In genomic region chrX:12354875-12355274, GRCm38 (mm10) we compare ENCODE assay signal across 31 mouse cellular contexts.
"Had no signal": no experiment of that assay in that cellular context is flagged by ENCODE, and none has a peak within 500 bp of the region (broad histone marks: within the 10 kb centered on the region; RNA-seq: fewer than 3 reads in every experiment).

No protein-coding gene starts in this region.

- H3K27me3 ChIP-seq: limb, embryonic 15.5 days; liver, embryonic 13.5 days; liver, embryonic 15.5 days; lung, embryonic 15.5 days; midbrain, embryonic 12.5 days; midbrain, embryonic 13.5 days; midbrain, embryonic 15.5 days; neural tube, embryonic 12.5 days had no signal

- H3K27ac ChIP-seq: left cerebral cortex, adult 2 months; limb, embryonic 10.5 days; limb, embryonic 12.5 days; limb, embryonic 13.5 days; limb, embryonic 15.5 days; liver, embryonic 12.5 days; liver, embryonic 13.5 days; liver, embryonic 14.5 days; liver, embryonic 15.5 days; lung, embryonic 15.5 days; macrophage; midbrain, embryonic 10.5 days; midbrain, embryonic 12.5 days; midbrain, embryonic 13.5 days; midbrain, embryonic 15.5 days; neural tube, embryonic 12.5 days had no signal

- ATAC-seq: liver, embryonic 12.5 days; lung, postnatal 0 days; midbrain, embryonic 13.5 days; midbrain, embryonic 15.5 days; midbrain, embryonic 16.5 days had no signal

- H3K4me3 ChIP-seq: left cerebral cortex, adult 2 months; limb, embryonic 10.5 days; limb, embryonic 12.5 days; limb, embryonic 13.5 days; limb, embryonic 15.5 days; liver, embryonic 12.5 days; liver, embryonic 13.5 days; liver, embryonic 15.5 days; lung, embryonic 15.5 days; megakaryocyte, embryonic 14.5 days; midbrain, embryonic 10.5 days; midbrain, embryonic 12.5 days; midbrain, embryonic 13.5 days; midbrain, embryonic 15.5 days; neural tube, embryonic 12.5 days had no signal

- H3K4me2 ChIP-seq: limb, embryonic 12.5 days; limb, embryonic 13.5 days; limb, embryonic 15.5 days; liver, embryonic 12.5 days; liver, embryonic 13.5 days; liver, embryonic 15.5 days; lung, embryonic 14.5 days; lung, embryonic 15.5 days; midbrain, embryonic 11.5 days; midbrain, embryonic 12.5 days; midbrain, embryonic 13.5 days; midbrain, embryonic 15.5 days; neural tube, embryonic 12.5 days had no signal

- DNase-seq: left cerebral cortex, postnatal 4 days; liver; liver, embryonic 13.5 days; liver, postnatal 0 days; lung, adult 18-20 months; lung, adult 2 months; lung, embryonic 14.5 days; lung, postnatal 10 days; lung, postnatal 14 days; lung, postnatal 36 days; lung, postnatal 4 days; midbrain, embryonic 14.5 days had no signal

- H3K9me3 ChIP-seq: limb, embryonic 10.5 days; limb, embryonic 12.5 days; limb, embryonic 13.5 days; limb, embryonic 15.5 days; liver, embryonic 12.5 days; liver, embryonic 13.5 days; liver, embryonic 15.5 days; lung, embryonic 15.5 days; megakaryocyte, embryonic 14.5 days; midbrain, embryonic 10.5 days; midbrain, embryonic 12.5 days; midbrain, embryonic 13.5 days; midbrain, embryonic 15.5 days; neural tube, embryonic 12.5 days had no signal

- H3K9ac ChIP-seq: limb, embryonic 12.5 days; limb, embryonic 13.5 days; limb, embryonic 15.5 days; liver, embryonic 12.5 days; liver, embryonic 13.5 days; liver, embryonic 14.5 days; liver, embryonic 15.5 days; liver, postnatal 0 days; lung, embryonic 14.5 days; lung, embryonic 15.5 days; midbrain, embryonic 12.5 days; midbrain, embryonic 13.5 days; midbrain, embryonic 15.5 days; neural tube, embryonic 12.5 days had no signal

- H3K36me3 ChIP-seq: limb, embryonic 10.5 days; limb, embryonic 12.5 days; limb, embryonic 13.5 days; limb, embryonic 15.5 days; liver, embryonic 12.5 days; liver, embryonic 13.5 days; liver, embryonic 15.5 days; lung, embryonic 15.5 days; midbrain, embryonic 10.5 days; midbrain, embryonic 12.5 days; midbrain, embryonic 13.5 days; midbrain, embryonic 15.5 days; neural tube, embryonic 12.5 days had no signal

- H3K4me1 ChIP-seq: limb, embryonic 12.5 days; limb, embryonic 13.5 days; limb, embryonic 15.5 days; liver, embryonic 12.5 days; liver, embryonic 13.5 days; liver, embryonic 15.5 days; lung, embryonic 15.5 days; midbrain, embryonic 12.5 days; neural tube, embryonic 12.5 days had no signal
